In the genomic region with DNA sequence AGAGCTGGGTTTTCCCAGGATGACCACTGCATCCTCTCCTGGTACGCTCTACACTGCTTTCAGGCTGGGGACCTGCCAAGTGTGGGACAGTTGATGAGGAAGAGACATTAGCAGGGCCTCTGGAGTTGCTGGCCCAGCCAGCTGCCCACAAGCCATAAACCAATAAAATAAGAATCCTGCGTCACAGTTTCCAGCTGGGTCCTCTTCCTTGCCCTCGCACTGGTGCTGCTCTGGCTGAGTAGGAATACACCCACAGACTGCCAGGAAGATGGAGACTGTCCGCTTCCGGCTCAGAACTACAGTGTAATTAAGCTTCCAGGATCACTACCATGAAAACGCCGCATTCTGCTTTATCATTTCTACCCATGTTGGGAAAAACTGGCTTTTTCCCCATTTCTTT, we compare ENCODE assay signal across 20 mouse cellular contexts. TPM values are rescaled to one million over a fixed set of nuclear protein-coding genes. Genes with fewer than 3 reads are reported as not detected.
A peak's percentile ranks its signal among the peaks of the same experiment; 100 is the strongest.
DNase-seq lines count a peak whose midpoint lies in the region; ATAC-seq lines count a peak whose summit lies in the region.
"Had no signal": no experiment of that assay in that cellular context is flagged by ENCODE, and none has a peak within 500 bp of the region (broad histone marks: within the 10 kb centered on the region; RNA-seq: fewer than 3 reads in every experiment).

No protein-coding gene starts in this region.

- no peak for ATAC-seq in kidney, embryonic 16.5 days (ENCODE audit: low FRiP score, low TSS enrichment)
- ATAC-seq: forebrain, embryonic 16.5 days; midbrain, embryonic 13.5 days had no signal

- H3K27ac ChIP-seq in kidney, embryonic 16.5 days (ENCODE audit: low read length) = no peak overlapping the region
- H3K27ac ChIP-seq: forebrain, embryonic 10.5 days; hindbrain, embryonic 10.5 days; liver, embryonic 13.5 days; midbrain, embryonic 13.5 days had no signal

- H3K27me3 ChIP-seq in kidney, embryonic 16.5 days (ENCODE audit: insufficient read depth, low read length) = no peaks in the 10 kb centered on the region
- H3K27me3 ChIP-seq: liver, embryonic 13.5 days; midbrain, embryonic 13.5 days had no signal

- H3K4me2 ChIP-seq in kidney, embryonic 16.5 days (replicated peaks; ENCODE audit: low read depth, low read length) = no peak overlapping the region
- H3K4me2 ChIP-seq: heart, embryonic 11.5 days; liver, embryonic 13.5 days; lung, embryonic 14.5 days; midbrain, embryonic 13.5 days had no signal

- H3K4me3 ChIP-seq in kidney, embryonic 16.5 days (ENCODE audit: low read length) = no peak overlapping the region
- H3K4me3 ChIP-seq: forebrain, embryonic 10.5 days; hindbrain, embryonic 10.5 days; liver, embryonic 13.5 days; midbrain, embryonic 13.5 days had no signal

- WGBS in kidney, embryonic 16.5 days = 69% methylated on average over 7 of the region's 7 CpGs

- peak; percentile 14 for DNase-seq in adrenal gland, adult 2 months
- DNase-seq in adrenal gland, postnatal 36 days = no peak
- peak; percentile 48 for DNase-seq in kidney, postnatal 10 days
- DNase-seq in right cerebral cortex, adult 18-20 months = peak; percentile 56
- no peak for DNase-seq in right cerebral cortex, postnatal 25 days
- DNase-seq in heart, postnatal 10 days = no peak
- DNase-seq: cerebellum, adult 11-12 months; cerebellum, postnatal 10 days; heart, adult 11 months; kidney, adult 8-10 months; liver, embryonic 13.5 days; lung, embryonic 14.5 days; thymus, adult 18-20 months; thymus, postnatal 36 days had no signal

- H3K36me3 ChIP-seq in kidney, embryonic 16.5 days (ENCODE audit: insufficient read depth, low read length) = peaks cover 68% of the 10 kb centered on the region

- no peaks in the 10 kb centered on the region for H3K4me1 ChIP-seq in kidney, embryonic 16.5 days (ENCODE audit: insufficient read depth, low read length)
- H3K4me1 ChIP-seq: forebrain, embryonic 10.5 days; hindbrain, embryonic 10.5 days; liver, embryonic 13.5 days; midbrain, embryonic 13.5 days had no signal

- H3K9ac ChIP-seq in kidney, embryonic 16.5 days (replicated peaks; ENCODE audit: low read length) = no peak overlapping the region
- H3K9ac ChIP-seq: liver, embryonic 13.5 days; lung, embryonic 14.5 days; midbrain, embryonic 13.5 days had no signal

- H3K9me3 ChIP-seq in kidney, embryonic 16.5 days (ENCODE audit: low read length) = no peaks in the 10 kb centered on the region
- H3K9me3 ChIP-seq: forebrain, embryonic 10.5 days; hindbrain, embryonic 10.5 days; liver, embryonic 13.5 days; midbrain, embryonic 13.5 days had no signal

- intact Hi-C loops in heart, postnatal 10 days (cut with DNase I) = no loop called here

RNA-seq across cellular contexts. Expression of a gene that starts 23.4 kb away (rescaled TPM):
- 10 to 100 TPM; 22.0 to 27.6 TPM for total RNA-seq in adrenal gland, adult 2 months (2021)
- polyA plus RNA-seq in adrenal gland, adult 2 months (2012; rRNA removed) = 22.9 and 28.7 TPM in 2 replicates
- 10 to 100 TPM; 24.3 to 32.0 TPM for total RNA-seq in adrenal gland, postnatal 36 days (2021)
- 35.2 and 38.8 TPM in 2 replicates for polyA plus RNA-seq in kidney, embryonic 16.5 days (2015; fragmentation: Nextera tagmentation; extraction: Ambion mirVana)
- 10 to 100 TPM; 43.7 to 55.0 TPM for total RNA-seq in heart, postnatal 10 days (2021)

RNA-seq across cellular contexts. Expression of a gene that starts 33.3 kb away (rescaled TPM):
- total RNA-seq in adrenal gland, adult 2 months (2021) = 10 to 100 TPM; 15.0 to 18.8 TPM
- polyA plus RNA-seq in adrenal gland, adult 2 months (2012; rRNA removed) = 23.4 and 28.1 TPM in 2 replicates
- 10 to 100 TPM; 11.6 to 12.2 TPM for total RNA-seq in adrenal gland, postnatal 36 days (2021)
- 24.1 and 31.1 TPM in 2 replicates for polyA plus RNA-seq in kidney, embryonic 16.5 days (2015; fragmentation: Nextera tagmentation; extraction: Ambion mirVana)
- total RNA-seq in heart, postnatal 10 days (2021) = 10 to 100 TPM in 1 of 2 experiments, 1 to 10 TPM in 1; 9.4 to 11.3 TPM

RNA-seq across cellular contexts. Expression of a gene that starts 44.5 kb away (rescaled TPM):
- 10 to 100 TPM; 20.8 to 30.0 TPM for total RNA-seq in adrenal gland, adult 2 months (2021)
- 18.4 and 28.0 TPM in 2 replicates for polyA plus RNA-seq in adrenal gland, adult 2 months (2012; rRNA removed)
- 10 to 100 TPM; 26.9 to 28.6 TPM for total RNA-seq in adrenal gland, postnatal 36 days (2021)
- 23.2 and 24.9 TPM in 2 replicates for polyA plus RNA-seq in kidney, embryonic 16.5 days (2015; fragmentation: Nextera tagmentation; extraction: Ambion mirVana)
- total RNA-seq in heart, postnatal 10 days (2021) = 10 to 100 TPM; 23.5 to 27.2 TPM

RNA-seq across cellular contexts. Expression of a gene that starts 44.9 kb away (rescaled TPM):
- 10 to 100 TPM; 37.4 to 48.5 TPM for total RNA-seq in adrenal gland, adult 2 months (2021)
- 15.8 and 17.6 TPM in 2 replicates for polyA plus RNA-seq in adrenal gland, adult 2 months (2012; rRNA removed)
- total RNA-seq in adrenal gland, postnatal 36 days (2021) = 10 to 100 TPM; 42.5 to 46.6 TPM
- polyA plus RNA-seq in kidney, embryonic 16.5 days (2015; fragmentation: Nextera tagmentation; extraction: Ambion mirVana) = 50.5 and 62.7 TPM in 2 replicates
- 10 to 100 TPM; 33.5 to 35.9 TPM for total RNA-seq in heart, postnatal 10 days (2021)

Comparison
In these comparisons a context has a peak if more than half of its experiments do, and no peak if none do; other contexts are left out.
1. DNase-seq: peak in adrenal gland, adult 2 months (single experiment), kidney, postnatal 10 days (single experiment) and right cerebral cortex, adult 18-20 months (single experiment); none in adrenal gland, postnatal 36 days (0 of 2), right cerebral cortex, postnatal 25 days (single experiment) and heart, postnatal 10 days (0 of 2).